Mouse (Mus musculus) neural tube, embryonic 15.5 days (tissue): Measurements from ENCODE around the gene Srgap3. TPM values are rescaled to one million over a fixed set of nuclear protein-coding genes. Genes with fewer than 3 reads are reported as not detected.

Source experiments
- ATAC-seq: fragments of 200-750 bp; cut with Nextera tagmentation; 2 replicates; pipeline ENCODE4 v1.8.0; 2017; ENCODE audit warnings: mild to moderate bottlenecking, moderate TSS enrichment, moderate library complexity; ENCODE audit not compliant: low FRiP score
- H3K27ac ChIP-seq: fragments of 300-500 bp; sonication (generic); replicated peaks from 2 replicates; pipeline ENCODE4 v1.5.1; 2015; ENCODE audit warnings: mild to moderate bottlenecking, inconsistent platforms
- H3K27me3 ChIP-seq: fragments of 300-500 bp; sonication (generic); replicated peaks from 2 replicates; pipeline ENCODE4 v1.6.1; 2015; ENCODE audit warnings: inconsistent platforms
- H3K36me3 ChIP-seq: fragments of 300-500 bp; sonication (generic); 2 replicates; pipeline ENCODE4 v1.6.1; 2015; ENCODE audit warnings: inconsistent platforms
- H3K4me1 ChIP-seq: fragments of 300-500 bp; sonication (generic); 2 replicates; pipeline ENCODE4 v1.6.1; 2015; ENCODE audit warnings: inconsistent platforms
- H3K4me2 ChIP-seq: fragments of 300-500 bp; sonication (generic); 2 replicates; pipeline ENCODE4 v1.6.1; 2015; ENCODE audit warnings: inconsistent platforms, mild to moderate bottlenecking, moderate library complexity
- H3K4me3 ChIP-seq: fragments of 300-500 bp; sonication (generic); replicated peaks from 2 replicates; pipeline ENCODE4 v1.5.1; 2015; ENCODE audit warnings: mild to moderate bottlenecking, inconsistent platforms
- H3K9ac ChIP-seq: fragments of 300-500 bp; sonication (generic); replicated peaks from 2 replicates; pipeline ENCODE4 v1.6.1; 2015; ENCODE audit warnings: mild to moderate bottlenecking, inconsistent platforms
- H3K9me3 ChIP-seq: fragments of 300-500 bp; sonication (generic); replicated peaks from 2 replicates; pipeline ENCODE4 v1.6.1; 2016; ENCODE audit warnings: inconsistent platforms
- WGBS: fragments of 180-500 bp; shearing (Covaris S2); methylation state at CpG from one replicate; pipeline ENCODE4 v1.1.7; 2015; ENCODE audit warnings: mixed read lengths; 5-methylcytosine and 5-hydroxymethylcytosine counted together
- polyA plus RNA-seq: library from polyadenylated mRNA; unstranded; fragments of >200 nt; fragmentation: Nextera tagmentation; extraction: Ambion mirVana; gene quantifications from 2 replicates; pipeline ENCODE4 v1.2.1, GENCODE M21; 2015

The Srgap3 gene
- polyA plus RNA-seq, 1 experiment from 2014 or later = 26.3 TPM

DNA sequence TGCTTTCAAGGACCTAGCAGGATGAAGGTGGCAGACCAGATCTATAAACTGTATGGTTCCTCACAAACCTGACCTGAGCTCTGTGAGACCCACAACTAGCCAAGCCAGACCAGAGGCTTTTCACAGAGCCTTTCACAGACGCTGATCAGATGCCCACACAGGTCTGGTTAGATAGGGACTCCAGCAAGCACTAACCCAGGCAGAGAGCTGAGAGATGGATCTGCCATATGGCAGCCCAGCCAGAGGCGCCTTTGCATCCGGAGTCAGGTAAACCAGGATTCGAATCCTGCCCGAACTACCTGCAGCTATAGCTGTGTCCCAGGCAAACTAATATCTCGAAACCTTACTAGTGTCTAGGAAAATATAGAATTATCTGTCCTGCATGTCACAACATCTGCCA, 121.4 kb downstream of the Srgap3 start:
- ATAC-seq = no peak
- 96% methylated on average over 6 of the region's 6 CpGs for WGBS
- H3K4me1 ChIP-seq = peaks cover 54% of the 10 kb centered on the region

DNA sequence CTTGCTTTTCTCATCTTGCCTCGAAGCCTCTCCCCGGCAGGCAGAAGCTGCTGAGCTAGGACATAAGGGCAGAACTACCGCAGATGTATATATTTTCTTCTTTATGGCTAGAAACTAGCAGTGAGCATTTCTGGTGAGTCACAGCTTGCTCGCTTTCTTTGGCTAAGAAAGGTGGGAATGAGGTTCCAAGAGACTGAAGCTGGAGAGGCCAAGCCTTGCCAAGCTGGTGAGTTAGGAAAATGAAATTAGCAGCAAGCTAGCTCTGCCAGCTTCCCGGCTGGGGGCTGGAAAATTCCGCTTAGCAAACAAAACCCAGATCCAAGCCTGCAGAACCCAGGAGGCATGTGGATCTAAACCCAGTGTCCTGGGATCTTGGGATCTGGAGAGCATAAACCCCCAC, 124.0 kb downstream of the Srgap3 start:
- Histone ChIP-seq H3K27me3 (no peaks in the 10 kb centered on the region), H3K4me3 (no peak overlapping the region), H3K4me1 (peaks cover 45% of the 10 kb centered on the region), H3K4me2 (no peak overlapping the region), H3K9me3 (no peaks in the 10 kb centered on the region), H3K9ac (no peak overlapping the region), H3K36me3 (0 out of 2 replicates have a peak, but pooled peaks cover 4% of the 10 kb centered on the region), H3K27ac (peak overlapping the region; percentile 38; the same call in 1 of the 2 replicates)
- 67% methylated on average over 6 of the region's 6 CpGs for WGBS
- no peak for ATAC-seq

More for the DNA sequence above, 121.4 kb downstream of the Srgap3 start:
- Histone ChIP-seq H3K9me3 (no peaks in the 10 kb centered on the region), H3K4me2 (no peak overlapping the region), H3K9ac (no peak overlapping the region), H3K27me3 (no peaks in the 10 kb centered on the region), H3K36me3 (0 out of 2 replicates have a peak, but pooled peaks cover 4% of the 10 kb centered on the region), H3K27ac (no peak overlapping the region), H3K4me3 (no peak overlapping the region)

DNA sequence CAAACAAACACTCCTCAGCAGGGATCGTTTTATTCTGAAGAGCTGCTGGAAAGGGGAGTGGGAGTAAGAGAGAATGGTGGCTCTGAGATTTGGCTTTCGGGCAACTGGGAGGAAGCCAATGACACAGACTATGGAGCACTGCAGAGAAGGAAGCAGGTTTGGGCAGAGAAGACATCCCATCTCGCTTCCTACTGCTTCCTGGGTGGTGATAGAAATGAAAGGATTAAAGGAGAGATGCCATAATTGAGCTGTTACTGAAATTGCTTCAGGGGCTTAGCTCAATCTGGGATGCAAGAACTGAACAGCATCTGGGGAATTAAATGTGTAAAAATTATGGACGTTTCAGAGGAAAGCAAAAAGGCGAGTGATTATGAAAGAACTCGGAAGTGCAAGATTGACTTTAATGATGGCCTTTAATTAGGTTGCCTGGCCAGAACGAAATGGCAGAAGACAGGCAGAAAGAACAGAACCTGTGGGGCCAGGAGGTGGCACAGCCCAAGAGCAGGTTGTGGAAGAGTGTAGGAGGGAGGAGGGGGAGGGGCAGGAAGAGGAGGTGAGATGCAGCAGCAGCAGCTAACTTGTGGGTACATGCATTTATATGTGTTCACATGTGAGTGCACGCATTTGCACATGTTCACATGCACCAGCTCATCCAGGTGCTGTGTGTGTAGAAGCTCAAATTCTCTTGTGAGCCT, 126.6 kb downstream of the Srgap3 start:
- Histone ChIP-seq H3K27ac (peak overlapping the region; percentile 74), H3K9ac (no peak overlapping the region), H3K27me3 (no peaks in the 10 kb centered on the region), H3K4me2 (0 out of 2 replicates have a peak overlapping the region, but pooled peaks have one; percentile 11), H3K4me1 (peaks cover 39% of the 10 kb centered on the region), H3K4me3 (no peak overlapping the region), H3K36me3 (0 out of 2 replicates have a peak, but pooled peaks cover 4% of the 10 kb centered on the region), H3K9me3 (no peaks in the 10 kb centered on the region)
- WGBS = 36% methylated on average over 8 of the region's 8 CpGs
- ATAC-seq = peak; percentile 51

DNA sequence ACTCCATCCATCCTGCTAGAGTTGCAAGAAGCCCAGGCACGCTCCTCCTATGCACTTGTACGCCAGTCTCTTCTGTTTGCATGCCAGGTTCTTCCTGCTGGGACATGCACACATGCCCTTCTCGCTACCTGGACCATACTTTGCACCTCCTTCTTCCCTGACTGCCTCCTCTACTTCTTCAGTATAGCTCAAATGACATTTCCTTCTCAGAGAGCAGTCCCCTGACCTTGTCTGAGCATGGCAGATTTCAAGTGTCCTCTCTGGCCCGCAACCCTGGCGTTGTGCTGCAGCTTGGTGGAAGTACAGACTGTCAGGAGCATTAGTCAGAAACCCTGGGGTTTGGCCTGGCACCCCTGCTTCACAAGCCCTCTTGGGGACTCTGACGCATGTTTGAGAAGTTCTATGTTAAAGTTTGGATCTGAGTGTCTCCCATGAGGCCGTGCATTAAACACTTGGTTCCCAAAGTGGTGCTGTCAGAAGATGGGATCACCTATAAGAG, 128.6 kb downstream of the Srgap3 start:
- peaks cover 52% of the 10 kb centered on the region for H3K4me1 ChIP-seq
- WGBS = 91% methylated on average over 7 of the region's 7 CpGs
- H3K9ac ChIP-seq = no peak overlapping the region
- ATAC-seq = no peak
- 0 out of 2 replicates have a peak, but pooled peaks cover 4% of the 10 kb centered on the region for H3K36me3 ChIP-seq
- H3K9me3 ChIP-seq = no peaks in the 10 kb centered on the region
- H3K27ac ChIP-seq = no peak overlapping the region
- H3K27me3 ChIP-seq = no peaks in the 10 kb centered on the region
- no peak overlapping the region for H3K4me3 ChIP-seq
- H3K4me2 ChIP-seq = no peak overlapping the region

DNA sequence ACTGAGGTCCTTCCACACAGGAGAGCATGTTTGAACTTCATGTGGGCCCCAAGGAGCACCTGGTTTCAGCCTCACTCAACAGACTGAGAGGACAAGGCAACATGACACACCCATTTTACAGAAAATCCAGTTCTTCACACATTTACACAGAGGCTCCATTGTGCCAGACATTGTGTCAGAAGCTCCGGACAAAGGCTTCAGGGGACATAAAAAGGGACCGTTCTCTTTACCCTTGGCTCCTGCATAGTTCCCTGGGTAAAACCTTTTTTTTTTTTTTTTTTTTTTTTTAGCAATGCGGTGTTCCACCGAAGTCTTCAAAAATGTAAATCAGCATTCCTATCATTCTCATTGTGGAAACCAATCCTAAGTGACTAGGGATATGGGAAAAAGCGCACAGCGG, 131.5 kb downstream of the Srgap3 start:
- H3K27me3 ChIP-seq = no peaks in the 10 kb centered on the region
- no peak for ATAC-seq
- 0 out of 2 replicates have a peak, but pooled peaks cover 4% of the 10 kb centered on the region for H3K36me3 ChIP-seq
- H3K4me2 ChIP-seq = no peak overlapping the region
- no peak overlapping the region for H3K4me3 ChIP-seq
- H3K27ac ChIP-seq = no peak overlapping the region
- no peaks in the 10 kb centered on the region for H3K9me3 ChIP-seq
- WGBS = 46% methylated on average over 6 of the region's 6 CpGs
- no peak overlapping the region for H3K9ac ChIP-seq
- peaks cover 38% of the 10 kb centered on the region for H3K4me1 ChIP-seq

DNA sequence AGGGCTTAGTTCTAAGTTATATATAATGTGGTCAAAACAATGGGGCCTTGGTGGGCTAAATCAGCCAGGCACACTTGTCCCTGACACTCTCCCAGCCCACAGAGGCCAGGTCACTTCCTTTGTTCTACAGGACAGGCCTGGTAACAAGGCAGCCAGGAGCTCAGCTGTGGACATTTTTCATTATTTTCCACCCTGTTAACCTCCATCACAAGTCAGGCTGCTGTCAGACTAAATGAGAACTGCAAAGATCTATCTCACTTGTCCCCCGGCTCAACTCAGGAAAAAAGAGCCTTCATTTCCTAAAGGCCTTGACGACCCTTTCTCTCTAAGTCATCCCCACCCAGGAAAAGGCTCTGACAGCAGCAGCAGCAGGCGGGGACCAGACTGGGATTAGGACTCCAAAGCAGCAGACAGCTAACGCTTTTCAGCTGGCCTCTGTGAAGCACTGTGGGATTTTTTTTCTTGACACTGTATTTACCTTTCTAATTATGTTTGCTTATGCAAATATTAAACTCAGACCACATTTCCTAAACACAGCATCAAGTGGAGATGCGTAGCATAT, 132.5 kb downstream of the Srgap3 start:
- no peak overlapping the region for H3K4me2 ChIP-seq
- H3K9me3 ChIP-seq = no peaks in the 10 kb centered on the region
- no peak for ATAC-seq
- H3K9ac ChIP-seq = no peak overlapping the region
- H3K4me1 ChIP-seq = peaks cover 38% of the 10 kb centered on the region
- peak overlapping the region; percentile 38 for H3K27ac ChIP-seq
- H3K36me3 ChIP-seq = 0 out of 2 replicates have a peak, but pooled peaks cover 4% of the 10 kb centered on the region
- H3K4me3 ChIP-seq = no peak overlapping the region
- WGBS = 27% methylated on average over 5 of the region's 5 CpGs
- no peaks in the 10 kb centered on the region for H3K27me3 ChIP-seq

DNA sequence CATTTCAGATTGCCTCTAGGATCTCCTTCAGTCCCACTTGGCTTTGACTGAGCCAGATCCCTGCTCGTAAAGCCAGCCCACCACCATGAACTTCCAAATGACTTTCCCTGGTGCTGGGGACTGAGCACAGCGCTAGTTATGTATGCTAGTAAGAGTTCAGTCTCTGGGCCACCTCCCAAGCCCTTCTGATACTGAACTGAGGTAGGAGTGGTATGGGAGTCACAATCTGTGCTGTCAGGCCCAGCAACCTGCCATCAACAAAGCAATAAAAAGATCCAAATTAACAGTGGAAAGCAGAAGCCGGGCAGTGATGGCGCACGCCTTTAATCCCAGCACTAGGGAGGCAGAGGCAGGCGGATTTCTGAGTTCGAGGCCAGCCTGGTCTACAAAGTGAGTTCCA, 134.2 kb downstream of the Srgap3 start:
- Histone ChIP-seq H3K9ac (no peak overlapping the region), H3K4me3 (no peak overlapping the region), H3K4me2 (no peak overlapping the region), H3K9me3 (no peaks in the 10 kb centered on the region), H3K27me3 (no peaks in the 10 kb centered on the region), H3K36me3 (0 out of 2 replicates have a peak, but pooled peaks cover 4% of the 10 kb centered on the region), H3K27ac (no peak overlapping the region), H3K4me1 (peaks cover 51% of the 10 kb centered on the region)
- no peak for ATAC-seq
- WGBS = 87% methylated on average over 7 of the region's 7 CpGs

DNA sequence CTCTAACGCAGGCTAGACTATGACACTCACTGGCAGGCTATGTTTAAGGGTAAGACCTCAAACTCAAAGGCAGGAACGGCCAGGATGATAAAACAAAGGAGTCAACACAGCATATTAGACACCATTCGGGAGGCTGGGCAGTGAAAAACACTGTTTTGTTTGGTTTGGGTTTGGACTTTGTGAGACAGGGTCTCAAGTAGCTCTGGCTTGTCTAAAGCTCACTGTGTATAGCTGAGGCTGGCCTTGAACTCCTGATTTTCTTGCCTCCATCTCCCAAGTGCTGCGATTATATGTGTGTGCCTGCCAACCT, 136.6 kb downstream of the Srgap3 start:
- Histone ChIP-seq H3K36me3 (no peaks in the 10 kb centered on the region), H3K9me3 (no peaks in the 10 kb centered on the region), H3K27me3 (no peaks in the 10 kb centered on the region), H3K27ac (peak overlapping the region; percentile 79), H3K9ac (no peak overlapping the region), H3K4me2 (no peak overlapping the region), H3K4me1 (peaks cover 51% of the 10 kb centered on the region), H3K4me3 (no peak overlapping the region)
- WGBS = 45% methylated on average over 4 of the region's 4 CpGs
- 0 out of 2 replicates have a peak, but pooled peaks have one; percentile 16 for ATAC-seq

DNA sequence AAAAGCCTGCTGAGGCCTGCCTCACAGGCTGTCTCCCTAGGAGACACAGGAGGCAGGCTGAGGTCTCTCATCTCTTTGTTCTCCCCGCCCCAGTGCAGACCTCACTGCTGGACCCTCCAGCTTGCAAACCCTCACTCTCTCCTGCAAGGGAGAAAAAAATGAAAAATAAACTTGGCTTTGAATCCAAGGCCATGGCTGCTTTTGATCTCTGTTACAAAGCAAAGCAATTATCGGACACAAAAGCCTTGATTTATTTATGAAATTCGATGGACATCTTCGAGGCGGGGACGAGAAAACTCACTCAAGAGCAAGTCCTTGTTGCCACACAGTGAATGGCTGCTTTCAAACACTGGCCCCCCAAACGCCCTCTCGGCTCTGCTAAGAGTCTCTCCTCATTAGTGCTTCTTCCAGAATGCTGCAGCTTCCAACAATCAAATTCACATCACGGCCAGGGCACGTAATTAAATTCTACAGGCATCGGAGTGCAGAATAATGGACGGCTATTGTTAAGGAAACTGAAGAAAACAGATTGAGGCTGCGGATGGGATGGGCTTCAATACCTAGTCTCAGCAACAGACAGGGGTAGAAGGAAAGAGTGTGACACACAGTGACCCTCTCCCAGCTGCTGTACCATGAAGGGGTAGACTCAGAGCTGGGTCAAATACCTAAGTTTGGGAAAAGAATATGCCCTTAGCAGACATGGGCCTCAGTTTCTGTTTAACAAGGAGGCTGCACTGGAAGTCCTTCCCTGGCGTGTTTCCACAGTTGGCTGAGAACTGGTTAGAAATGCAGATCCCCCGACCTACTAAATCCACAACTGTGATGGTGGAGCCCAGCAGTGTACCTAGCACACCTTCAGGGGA, 137.2 kb downstream of the Srgap3 start:
- Histone ChIP-seq H3K4me1 (peaks cover 47% of the 10 kb centered on the region), H3K27ac (peak overlapping the region; percentile 79), H3K9me3 (no peaks in the 10 kb centered on the region), H3K27me3 (no peaks in the 10 kb centered on the region), H3K9ac (no peak overlapping the region), H3K36me3 (no peaks in the 10 kb centered on the region), H3K4me3 (no peak overlapping the region), H3K4me2 (peak overlapping the region; percentile 20; the same call in 1 of the 2 replicates)
- 13% methylated on average over 15 of the region's 15 CpGs for WGBS
- peak; percentile 71 for ATAC-seq

DNA sequence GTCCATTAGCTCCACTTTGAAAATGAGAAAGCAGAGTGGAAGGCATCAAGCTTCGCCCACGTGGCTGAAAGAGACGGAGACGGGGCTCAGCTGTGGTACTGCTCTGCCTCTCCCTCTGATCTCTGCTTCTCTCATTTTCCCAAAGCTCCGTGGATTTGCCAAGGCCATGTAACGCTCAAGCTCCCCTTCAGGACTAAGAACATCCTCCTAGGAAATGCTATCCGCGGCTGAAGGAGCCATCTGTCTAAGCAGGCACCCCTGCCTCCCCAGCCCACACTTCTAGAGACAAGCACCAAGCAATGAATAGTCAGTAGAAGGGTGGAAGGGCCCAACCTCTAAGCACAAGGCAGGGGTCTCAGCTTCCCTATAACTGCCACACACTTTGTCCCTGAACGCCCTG, 138.3 kb downstream of the Srgap3 start:
- ATAC-seq = no peak

DNA sequence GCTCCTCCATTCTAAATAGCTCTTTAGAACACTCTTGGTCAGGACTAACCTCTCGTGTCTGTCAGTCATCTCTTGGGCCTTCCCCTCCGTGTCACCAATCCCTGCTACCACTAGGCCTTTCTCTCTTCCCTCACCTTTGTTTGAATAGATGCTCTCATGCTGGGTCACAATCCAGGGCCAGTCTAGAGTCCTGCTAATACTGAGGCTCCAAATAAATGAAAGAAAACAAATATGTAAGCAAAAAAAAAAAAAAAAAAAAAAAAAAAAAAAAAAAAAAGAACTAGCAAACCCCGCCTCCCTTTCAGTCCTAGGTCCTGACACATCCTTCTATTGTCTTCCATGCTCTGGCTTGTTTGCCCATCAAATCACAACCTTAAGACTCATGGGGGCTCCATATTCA, 145.1 kb downstream of the Srgap3 start:
- no peak overlapping the region for H3K27ac ChIP-seq
- H3K36me3 ChIP-seq = no peaks in the 10 kb centered on the region
- no peak overlapping the region for H3K4me3 ChIP-seq
- H3K9me3 ChIP-seq = no peaks in the 10 kb centered on the region
- ATAC-seq = no peak
- no peak overlapping the region for H3K4me2 ChIP-seq
- 90% methylated on average over 3 of the region's 3 CpGs for WGBS
- no peak overlapping the region for H3K9ac ChIP-seq
- no peaks in the 10 kb centered on the region for H3K27me3 ChIP-seq
- H3K4me1 ChIP-seq = peaks cover 4% of the 10 kb centered on the region

More for the DNA sequence above, 138.3 kb downstream of the Srgap3 start:
- Histone ChIP-seq H3K4me2 (no peak overlapping the region), H3K4me3 (no peak overlapping the region), H3K27ac (peak overlapping the region; percentile 79), H3K27me3 (no peaks in the 10 kb centered on the region), H3K9ac (no peak overlapping the region), H3K4me1 (peaks cover 38% of the 10 kb centered on the region), H3K9me3 (no peaks in the 10 kb centered on the region), H3K36me3 (no peaks in the 10 kb centered on the region)
- 39% methylated on average over 9 of the region's 9 CpGs for WGBS
